Mouse (Mus musculus): ENCODE data around the gene Tenm4. TPM values are rescaled to one million over a fixed set of nuclear protein-coding genes. Genes with fewer than 3 reads are reported as not detected.

The Tenm4 gene
- polyA plus RNA-seq, 1 experiment from 2014 or later = 31.5 TPM

DNA sequence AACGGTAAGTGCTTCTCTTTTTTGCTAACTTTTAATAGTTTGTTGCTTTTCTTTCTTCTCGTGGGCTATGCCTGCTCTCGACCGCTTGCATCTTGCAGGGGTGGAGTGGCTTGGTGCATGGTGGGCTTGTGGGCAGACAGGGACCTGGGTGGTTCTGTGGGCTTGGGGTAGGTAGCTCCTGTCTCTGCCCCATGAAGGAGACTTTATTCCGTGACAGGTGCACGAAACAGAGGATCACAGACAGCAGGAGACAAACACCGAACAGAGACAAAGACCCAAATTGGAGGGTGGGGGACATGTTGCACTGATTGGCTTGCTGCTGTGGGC is 473.1 kb downstream of the Tenm4 start:
- peaks cover 57% of the 10 kb centered on the region for H3K27me3 ChIP-seq (replicated peaks; ENCODE audit: low read depth, poor library complexity, severe bottlenecking)

DNA sequence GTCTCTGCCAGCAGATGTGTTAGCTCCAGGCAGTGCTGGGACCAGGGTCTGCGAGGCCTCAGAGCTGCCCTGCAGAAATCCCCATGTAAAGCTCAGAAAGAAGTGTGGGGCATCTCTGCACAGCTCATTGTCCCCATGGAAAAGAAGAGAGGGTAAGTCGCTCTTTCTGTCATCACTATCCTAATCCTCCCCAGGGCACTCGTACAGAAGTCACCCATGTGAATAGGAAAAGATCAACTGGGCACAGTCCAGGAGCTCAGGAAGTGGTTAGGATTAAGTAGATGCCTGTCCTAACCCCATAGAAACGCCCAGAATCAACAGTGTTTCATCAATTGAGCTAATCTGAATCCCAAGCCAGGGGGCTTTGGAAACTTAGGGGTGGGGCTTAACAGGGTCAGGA is 476.6 kb downstream of the Tenm4 start:
- peak overlapping the region; percentile 74 for H3K27ac ChIP-seq (replicated peaks)
- peaks cover 98% of the 10 kb centered on the region for H3K4me1 ChIP-seq

More for the DNA sequence above, 473.1 kb downstream of the Tenm4 start:
- H3K4me3 ChIP-seq = peak overlapping the region; percentile 60
- peaks cover 67% of the 10 kb centered on the region for H3K4me1 ChIP-seq
- H3K27ac ChIP-seq (replicated peaks) = peak overlapping the region; percentile 87
- no peaks in the 10 kb centered on the region for H3K9me3 ChIP-seq
- WGBS = 5% methylated on average over 7 of the region's 7 CpGs
- H3K36me3 ChIP-seq (replicated peaks) = no peaks in the 10 kb centered on the region
- DNase-seq (ENCODE audit: low spot score) = no peak

DNA sequence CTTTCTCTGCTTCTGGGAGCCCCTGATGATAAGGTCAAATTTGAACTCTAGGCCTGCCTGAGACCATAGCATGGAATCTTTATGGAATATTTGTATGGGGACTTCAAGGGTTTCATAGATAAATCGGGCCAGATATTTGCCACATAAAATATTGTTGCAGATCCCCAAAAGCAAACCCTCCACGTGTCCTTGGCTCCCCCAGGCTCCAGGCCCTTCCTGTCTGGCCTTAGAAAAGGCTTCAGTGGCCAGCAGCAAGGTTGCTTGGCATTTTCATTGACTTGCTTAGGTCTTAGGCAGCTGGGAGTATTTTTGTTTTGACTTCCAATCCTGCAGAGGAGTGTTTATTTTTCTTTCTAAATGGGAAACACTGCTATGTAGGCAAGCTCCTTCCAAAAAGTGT is 477.6 kb downstream of the Tenm4 start:
- H3K4me1 ChIP-seq = peaks cover 98% of the 10 kb centered on the region
- no peaks in the 10 kb centered on the region for H3K36me3 ChIP-seq (replicated peaks)
- no peak overlapping the region for H3K4me3 ChIP-seq
- DNase-seq (ENCODE audit: low spot score) = no peak
- 52% methylated on average over 2 of the region's 2 CpGs for WGBS
- H3K27me3 ChIP-seq (replicated peaks; ENCODE audit: low read depth, poor library complexity, severe bottlenecking) = peaks cover 54% of the 10 kb centered on the region
- H3K27ac ChIP-seq (replicated peaks) = 0 out of 2 replicates have a peak overlapping the region, but pooled peaks have one; percentile 74
- H3K9me3 ChIP-seq = no peaks in the 10 kb centered on the region

More for the DNA sequence above, 476.6 kb downstream of the Tenm4 start:
- no peaks in the 10 kb centered on the region for H3K9me3 ChIP-seq
- no peak for DNase-seq (ENCODE audit: low spot score)
- peaks cover 55% of the 10 kb centered on the region for H3K27me3 ChIP-seq (replicated peaks; ENCODE audit: low read depth, poor library complexity, severe bottlenecking)
- peak overlapping the region; percentile 18; the same call in 1 of the 2 replicates for H3K4me3 ChIP-seq
- 13% methylated on average over 4 of the region's 4 CpGs for WGBS
- H3K36me3 ChIP-seq (replicated peaks) = no peaks in the 10 kb centered on the region

DNA sequence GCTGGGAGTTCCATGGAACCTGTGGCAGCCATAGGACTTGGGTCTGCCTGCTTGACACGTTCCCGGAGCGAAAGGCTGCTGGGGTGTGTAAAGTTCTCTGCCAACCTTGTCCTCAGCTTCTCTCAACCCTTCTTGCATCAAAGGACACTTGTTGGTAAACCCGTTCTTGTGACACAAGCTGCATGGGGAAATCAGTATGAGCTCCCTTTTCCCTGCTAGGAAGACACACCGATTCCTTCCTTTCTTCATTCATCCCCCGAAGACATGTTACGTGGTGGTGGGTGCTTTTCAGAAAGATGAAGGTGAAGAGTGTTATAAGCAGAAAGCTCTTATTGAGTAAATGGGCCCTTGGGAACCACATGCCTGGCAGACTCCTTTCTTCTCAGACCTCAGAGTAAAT is 478.1 kb downstream of the Tenm4 start:
- Histone ChIP-seq H3K27ac (replicated peaks) (peak overlapping the region; percentile 65), H3K36me3 (replicated peaks) (no peaks in the 10 kb centered on the region), H3K9me3 (no peaks in the 10 kb centered on the region), H3K4me3 (no peak overlapping the region), H3K4me1 (peaks cover 99% of the 10 kb centered on the region), H3K27me3 (replicated peaks; ENCODE audit: low read depth, poor library complexity, severe bottlenecking) (peaks cover 54% of the 10 kb centered on the region)
- DNase-seq (ENCODE audit: low spot score) = no peak
- 80% methylated on average over 7 of the region's 7 CpGs for WGBS

DNA sequence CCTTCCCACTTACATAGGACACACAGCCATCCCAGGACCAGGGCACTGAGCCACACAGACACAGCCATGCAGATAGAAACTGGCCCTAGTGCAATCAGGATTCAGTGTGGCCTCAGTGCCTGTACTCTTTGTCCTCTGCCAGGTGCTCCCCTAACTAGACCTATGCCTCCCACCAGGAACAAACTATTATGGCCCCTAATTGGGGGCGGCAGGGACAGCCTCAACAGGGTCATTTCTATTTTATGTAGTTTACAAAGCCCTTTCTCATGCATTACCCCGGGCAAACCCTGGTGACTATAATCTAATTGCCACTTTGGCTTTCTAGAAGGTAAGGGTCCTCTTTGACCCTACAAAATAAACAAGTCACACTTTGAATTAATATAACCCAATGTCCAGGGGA is 479.4 kb downstream of the Tenm4 start:
- 16% methylated on average over 2 of the region's 2 CpGs for WGBS
- no peak for DNase-seq (ENCODE audit: low spot score)
- Histone ChIP-seq H3K4me1 (peaks cover 99% of the 10 kb centered on the region), H3K36me3 (replicated peaks) (no peaks in the 10 kb centered on the region), H3K9me3 (no peaks in the 10 kb centered on the region), H3K27me3 (replicated peaks; ENCODE audit: low read depth, poor library complexity, severe bottlenecking) (peaks cover 42% of the 10 kb centered on the region), H3K4me3 (no peak overlapping the region), H3K27ac (replicated peaks) (peak overlapping the region; percentile 83)

DNA sequence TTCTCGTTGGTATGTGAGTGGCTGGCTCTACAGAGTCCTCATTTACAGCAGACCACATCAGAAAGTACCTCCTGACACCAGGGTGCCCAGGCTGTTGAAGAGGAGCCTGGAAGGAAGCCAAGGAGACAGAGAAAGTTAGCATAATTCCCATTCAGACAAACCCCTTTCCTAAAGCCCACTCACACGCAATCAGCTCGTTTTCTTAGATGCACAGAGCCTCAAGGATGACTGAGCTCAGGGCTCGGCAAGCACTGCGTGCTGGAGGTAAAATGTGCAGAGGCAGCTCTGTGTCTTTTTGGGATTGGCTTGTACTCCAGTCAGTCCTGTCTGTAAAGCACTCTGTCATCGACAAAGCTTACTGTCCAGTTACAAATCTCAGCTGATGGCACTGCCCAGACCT is 480.0 kb downstream of the Tenm4 start:
- Histone ChIP-seq H3K4me1 (peaks cover 99% of the 10 kb centered on the region), H3K9me3 (no peaks in the 10 kb centered on the region), H3K4me3 (no peak overlapping the region), H3K27me3 (replicated peaks; ENCODE audit: low read depth, poor library complexity, severe bottlenecking) (peaks cover 35% of the 10 kb centered on the region), H3K36me3 (replicated peaks) (no peaks in the 10 kb centered on the region), H3K27ac (replicated peaks) (peak overlapping the region; percentile 83)
- DNase-seq (ENCODE audit: low spot score) = no peak
- 40% methylated on average over 6 of the region's 6 CpGs for WGBS

DNA sequence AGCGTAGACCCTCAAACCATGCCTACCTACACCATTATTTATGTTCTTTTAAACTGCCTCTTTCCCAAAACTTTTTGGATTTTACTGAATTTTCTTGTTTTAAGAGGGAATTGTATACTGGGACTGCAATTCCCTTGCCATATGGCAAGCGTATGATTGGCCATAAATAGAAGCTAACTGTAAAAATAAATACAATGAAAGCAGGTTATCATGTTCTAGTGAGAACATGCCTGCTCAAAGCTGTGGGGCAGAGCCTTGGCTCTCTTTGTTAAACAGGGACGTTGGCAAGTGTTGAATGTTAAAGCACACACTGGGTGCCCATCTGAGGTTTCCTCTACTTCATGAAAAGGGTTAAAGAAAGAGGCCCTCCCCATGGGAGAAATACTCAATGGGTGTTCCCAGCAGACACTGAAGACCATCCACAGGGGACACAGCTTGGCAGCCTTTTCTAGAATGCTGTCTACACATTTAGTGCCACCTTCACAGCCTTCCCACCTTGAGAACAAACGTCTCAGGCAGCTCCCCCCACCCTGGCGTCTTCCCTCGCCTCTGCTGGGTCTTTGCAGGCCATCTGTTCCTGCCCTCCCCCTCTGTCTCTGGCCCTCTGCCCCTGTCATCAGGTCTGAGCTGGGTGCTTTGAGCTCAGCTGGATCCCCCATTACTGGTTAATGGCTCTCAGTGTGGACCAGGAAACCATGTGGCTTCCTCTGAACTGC is 480.7 kb downstream of the Tenm4 start:
- H3K9me3 ChIP-seq = no peaks in the 10 kb centered on the region
- peak; percentile 56 for DNase-seq (ENCODE audit: low spot score)
- H3K27ac ChIP-seq (replicated peaks) = peak overlapping the region; percentile 83
- H3K27me3 ChIP-seq (replicated peaks; ENCODE audit: low read depth, poor library complexity, severe bottlenecking) = peaks cover 32% of the 10 kb centered on the region
- H3K4me1 ChIP-seq = peaks cover 99% of the 10 kb centered on the region
- WGBS = 32% methylated on average over 6 of the region's 6 CpGs
- H3K4me3 ChIP-seq = no peak overlapping the region
- no peaks in the 10 kb centered on the region for H3K36me3 ChIP-seq (replicated peaks)

DNA sequence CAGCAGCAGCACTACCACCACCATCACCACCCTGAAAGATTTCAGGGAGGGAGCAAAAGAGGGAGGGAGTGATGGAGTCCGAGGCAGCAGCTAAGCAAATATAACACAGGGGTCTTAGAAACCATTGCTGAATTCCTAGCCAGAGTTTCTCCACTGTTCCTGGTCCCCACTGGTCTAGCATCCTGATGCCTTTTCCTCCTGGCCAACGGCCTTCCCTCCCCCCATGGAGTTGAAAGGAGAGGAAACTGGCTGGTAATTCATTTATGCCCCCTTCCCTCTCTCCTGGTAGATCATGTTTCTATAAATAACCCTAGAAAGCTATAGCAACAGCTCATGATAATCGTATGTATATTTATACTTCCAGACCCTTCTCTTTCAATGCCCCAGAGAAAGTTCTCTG is 481.8 kb downstream of the Tenm4 start:
- Histone ChIP-seq H3K27me3 (replicated peaks; ENCODE audit: low read depth, poor library complexity, severe bottlenecking) (peaks cover 24% of the 10 kb centered on the region; the same call in 1 of the 2 replicates), H3K36me3 (replicated peaks) (no peaks in the 10 kb centered on the region), H3K4me1 (peaks cover 99% of the 10 kb centered on the region), H3K9me3 (no peaks in the 10 kb centered on the region), H3K4me3 (no peak overlapping the region), H3K27ac (replicated peaks) (peak overlapping the region; percentile 83)
- no peak for DNase-seq (ENCODE audit: low spot score)
- 26% methylated on average over 3 of the region's 3 CpGs for WGBS

DNA sequence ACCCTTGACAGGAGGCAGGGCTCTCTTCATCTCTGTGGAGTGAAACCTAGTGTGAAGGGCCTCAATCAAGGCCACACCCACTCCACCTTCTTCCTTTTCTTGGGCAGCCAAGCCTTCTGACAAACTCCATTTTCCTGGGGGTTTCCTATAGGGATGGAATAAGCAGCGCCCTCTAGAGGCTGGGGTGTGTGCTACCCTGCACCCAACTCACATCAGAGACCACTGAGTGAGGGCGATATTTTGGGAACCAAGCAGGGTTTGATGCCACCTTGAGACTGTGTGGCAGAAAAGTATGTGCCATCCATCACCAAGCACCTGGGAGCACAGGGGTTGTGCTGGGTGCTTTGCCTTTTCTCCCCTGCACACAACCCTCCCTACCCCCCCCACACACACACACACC is 483.2 kb downstream of the Tenm4 start:
- peak overlapping the region; percentile 83 for H3K27ac ChIP-seq (replicated peaks)
- peaks cover 100% of the 10 kb centered on the region for H3K4me1 ChIP-seq
- 63% methylated on average over 2 of the region's 2 CpGs for WGBS
- no peaks in the 10 kb centered on the region for H3K36me3 ChIP-seq (replicated peaks)
- H3K4me3 ChIP-seq = no peak overlapping the region
- DNase-seq (ENCODE audit: low spot score) = no peak
- peaks cover 25% of the 10 kb centered on the region; the same call in 1 of the 2 replicates for H3K27me3 ChIP-seq (replicated peaks; ENCODE audit: low read depth, poor library complexity, severe bottlenecking)
- H3K9me3 ChIP-seq = no peaks in the 10 kb centered on the region

DNA sequence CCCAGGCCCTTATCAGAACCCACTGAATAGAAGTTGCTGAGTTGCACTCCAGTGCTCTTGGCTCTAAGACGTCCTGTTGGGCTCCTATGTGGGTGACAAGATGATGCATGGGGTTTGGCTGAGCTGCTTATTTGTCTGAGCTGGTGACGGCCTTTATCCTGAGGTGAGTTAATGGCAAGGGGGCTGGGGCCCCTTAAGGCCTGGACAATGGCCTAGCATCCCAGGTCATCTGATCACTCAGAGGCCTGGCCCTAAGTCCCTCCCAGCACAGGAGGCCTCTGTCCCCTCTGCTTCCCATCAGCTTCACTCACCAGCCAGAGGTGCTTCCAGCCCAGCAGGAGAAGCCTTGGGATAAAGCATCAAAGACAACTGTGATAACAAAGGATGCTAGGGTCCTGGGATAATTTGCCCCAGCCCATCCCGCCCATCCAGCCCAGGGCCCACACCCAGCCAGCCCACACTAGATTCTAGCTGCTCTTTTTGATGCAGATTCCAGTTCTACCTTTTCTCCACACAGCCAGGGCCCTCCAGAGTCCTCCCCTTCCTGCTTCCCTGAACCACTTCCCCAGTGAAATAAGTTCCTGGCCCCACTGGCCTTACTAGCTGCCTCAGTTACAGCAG is 484.2 kb downstream of the Tenm4 start:
- no peak for DNase-seq (ENCODE audit: low spot score)
- H3K4me1 ChIP-seq = peaks cover 98% of the 10 kb centered on the region
- H3K27ac ChIP-seq (replicated peaks) = peak overlapping the region; percentile 60
- H3K9me3 ChIP-seq = no peaks in the 10 kb centered on the region
- H3K4me3 ChIP-seq = no peak overlapping the region
- H3K36me3 ChIP-seq (replicated peaks) = no peaks in the 10 kb centered on the region
- 40% methylated on average over 3 of the region's 3 CpGs for WGBS
- peaks cover 15% of the 10 kb centered on the region; the same call in 1 of the 2 replicates for H3K27me3 ChIP-seq (replicated peaks; ENCODE audit: low read depth, poor library complexity, severe bottlenecking)

DNA sequence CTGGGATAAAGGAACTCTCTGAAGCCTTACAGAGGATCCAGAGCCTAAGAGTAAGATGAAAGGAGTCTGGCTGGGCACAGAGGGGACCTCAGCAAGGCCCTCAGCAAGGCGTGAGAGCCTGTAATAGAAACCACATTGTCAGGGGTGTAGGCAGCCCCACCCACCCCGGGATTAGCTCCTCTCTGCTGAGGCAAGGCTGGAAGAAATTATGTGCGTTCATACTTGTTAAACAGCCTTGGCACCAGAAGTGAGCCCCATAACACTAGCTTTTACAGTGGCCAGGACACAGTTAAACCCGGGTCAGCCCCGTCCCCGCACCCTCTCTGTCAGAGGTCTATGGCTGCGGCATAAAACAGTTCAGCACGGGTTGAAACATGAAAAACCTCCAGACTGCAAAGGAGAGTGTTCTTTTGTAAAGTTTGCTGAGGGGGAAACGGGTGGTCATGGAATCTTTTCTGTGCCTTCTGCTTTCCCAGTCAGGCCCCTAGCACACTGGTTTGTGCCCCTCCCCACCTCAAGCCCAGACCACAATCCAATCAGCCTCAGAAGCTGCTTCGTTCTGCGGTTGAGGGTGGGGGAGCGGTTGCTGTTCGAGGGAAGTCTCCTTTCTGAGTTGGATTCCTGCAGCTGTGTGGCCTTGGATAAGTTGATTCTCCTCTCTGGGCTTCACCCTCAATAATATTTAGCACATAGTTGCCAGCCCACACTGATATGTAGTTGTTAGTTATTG is 486.2 kb downstream of the Tenm4 start:
- H3K4me1 ChIP-seq = peaks cover 98% of the 10 kb centered on the region
- H3K9me3 ChIP-seq = no peaks in the 10 kb centered on the region
- H3K27me3 ChIP-seq (replicated peaks; ENCODE audit: low read depth, poor library complexity, severe bottlenecking) = peaks cover 13% of the 10 kb centered on the region; the same call in 1 of the 2 replicates
- H3K36me3 ChIP-seq (replicated peaks) = no peaks in the 10 kb centered on the region
- peak overlapping the region; percentile 38 for H3K4me3 ChIP-seq
- 5% methylated on average over 13 of the region's 13 CpGs for WGBS
- H3K27ac ChIP-seq (replicated peaks) = peak overlapping the region; percentile 86
- DNase-seq (ENCODE audit: low spot score) = peak; percentile 86

DNA sequence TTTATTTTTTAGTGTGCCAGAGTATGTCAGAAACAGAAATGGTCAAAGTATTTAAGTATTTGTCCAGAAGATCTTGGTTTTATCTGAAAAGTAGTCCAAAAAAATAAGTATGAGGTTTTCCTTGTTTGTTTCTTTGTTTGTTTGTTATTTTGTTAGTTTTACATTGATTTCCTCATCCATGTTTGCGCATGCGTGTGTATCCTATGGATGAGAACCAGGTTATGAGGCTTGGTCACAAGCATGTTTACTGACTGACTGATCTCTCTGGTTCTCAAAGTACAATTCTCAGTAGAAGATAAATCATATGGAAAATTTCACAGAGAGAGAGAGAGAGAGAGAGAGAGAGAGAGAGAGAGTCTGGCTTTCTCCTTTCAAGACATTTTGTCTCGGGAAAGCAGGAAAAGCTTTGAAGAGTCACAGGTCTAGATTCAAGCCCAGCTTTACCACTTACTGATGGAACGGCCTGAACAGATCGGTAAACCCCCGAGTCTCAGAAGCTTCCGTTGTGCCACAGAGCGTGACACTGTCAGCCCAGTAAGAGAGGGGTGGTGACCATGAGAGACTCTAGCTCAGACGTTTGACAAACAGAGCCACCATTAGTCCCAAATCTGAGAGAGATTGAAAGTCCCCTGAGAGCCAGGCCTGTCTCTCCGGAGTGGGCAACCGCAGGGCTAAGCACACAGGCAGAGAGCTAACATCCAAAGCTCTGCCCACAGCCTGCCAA is 487.0 kb downstream of the Tenm4 start:
- H3K36me3 ChIP-seq (replicated peaks) = no peaks in the 10 kb centered on the region
- no peak for DNase-seq (ENCODE audit: low spot score)
- 61% methylated on average over 11 of the region's 11 CpGs for WGBS
- no peaks in the 10 kb centered on the region for H3K9me3 ChIP-seq
- peak overlapping the region; percentile 86 for H3K27ac ChIP-seq (replicated peaks)
- H3K4me3 ChIP-seq = no peak overlapping the region
- H3K27me3 ChIP-seq (replicated peaks; ENCODE audit: low read depth, poor library complexity, severe bottlenecking) = peaks cover 8% of the 10 kb centered on the region; the same call in 1 of the 2 replicates
- H3K4me1 ChIP-seq = peaks cover 98% of the 10 kb centered on the region
